Mouse (Mus musculus) spleen, adult 2 months (tissue): Measurements from ENCODE around the gene Calcoco1.

Experiments
- CTCF ChIP-seq: fragments of 200-500 bp; IDR thresholded peaks from 2 replicates; pipeline ENCODE4 v1.5.1; 2011; ENCODE audit warnings: mild to moderate bottlenecking, inconsistent platforms; ENCODE audit not compliant: insufficient read depth, insufficient read length, insufficient replicate concordance; ENCODE audit errors: extremely low read depth
- POLR2A ChIP-seq: fragments of 200-500 bp; IDR thresholded peaks from 2 replicates; pipeline ENCODE4 v1.6.1; 2011; ENCODE audit warnings: low read depth, low read length, inconsistent platforms

DNA sequence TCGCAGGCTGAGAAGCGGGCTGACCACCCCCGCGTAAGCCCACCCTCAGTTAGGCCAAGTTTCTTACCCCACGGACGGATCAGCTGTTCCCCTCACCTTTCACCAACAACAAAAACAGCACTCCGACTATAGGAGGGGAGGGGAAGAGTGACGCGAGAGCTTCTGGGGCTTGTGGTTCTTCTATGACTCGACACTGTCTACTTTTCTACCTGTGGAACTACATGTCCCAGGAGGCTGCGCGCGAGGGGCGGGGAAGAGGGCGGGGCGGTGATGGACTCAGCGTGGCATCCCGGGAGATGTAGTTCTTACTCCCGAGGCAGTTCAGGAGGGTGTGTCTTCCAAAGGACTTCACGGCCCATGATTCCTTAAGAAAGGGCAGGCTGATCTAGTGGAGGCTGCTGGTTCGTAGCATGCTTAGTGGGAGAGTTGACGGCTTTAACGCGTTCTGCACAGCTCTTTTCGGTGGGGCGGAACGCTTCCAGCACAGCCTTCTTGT lies at the start of gene Calcoco1:
- TF ChIP-seq POLR2A (no peak), CTCF (no peak)
